Mouse (Mus musculus) 3134 (cell line): ENCODE measurements around the gene 1700006A11Rik.
"Not testable (repeated sequence)": the region's sequence is repeated elsewhere in the genome, so short reads cannot be mapped to it uniquely, and the experiment has no call there.

ENCODE experiments used
- DNase-seq: peaks from one replicate; pipeline ENCODE4 v3.0.0-alpha.2; 2011; ENCODE audit warnings: low spot score; ENCODE audit not compliant: insufficient read length; ENCODE audit errors: extremely low read depth

1700006A11Rik gene

GRCm38 (mm10) chr3:124425940-124426339 is at the start of gene 1700006A11Rik:
1700006A11Rik (minus strand) TSS chr3:124426040.
- no peak for DNase-seq

GRCm38 (mm10) chr3:124474291-124474690 is 48.5 kb upstream of the 1700006A11Rik start:
- DNase-seq: not testable (repeated sequence)

DNA sequence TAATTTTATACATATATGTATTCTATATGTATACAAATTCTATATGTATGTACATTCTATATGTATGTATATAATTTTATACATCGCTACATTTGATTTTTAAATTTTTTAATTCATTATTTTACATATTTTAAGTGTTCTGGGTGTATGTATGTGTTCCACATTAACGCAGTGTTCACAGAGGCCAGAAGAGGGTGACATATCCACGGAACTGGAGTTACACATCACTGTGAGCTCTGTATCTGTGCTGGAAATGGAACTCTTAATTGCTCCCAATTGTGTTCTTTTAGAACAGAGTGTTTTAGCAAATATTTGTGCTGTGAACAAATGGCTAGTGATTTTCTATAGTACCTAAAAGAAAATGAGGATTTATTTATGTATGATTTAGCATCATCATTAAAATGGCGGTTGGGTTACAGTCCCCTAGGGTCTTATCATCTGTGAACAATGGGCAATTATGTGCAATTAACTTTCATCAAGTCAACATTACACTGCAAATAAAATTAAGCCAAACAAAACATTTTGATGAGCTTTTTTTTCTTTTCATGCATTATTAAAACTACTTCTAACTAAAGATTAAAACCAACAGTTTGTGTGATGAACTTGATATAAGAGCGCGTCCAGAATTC is 40.4 kb upstream of the 1700006A11Rik start:
- no peak for DNase-seq

GRCm38 (mm10) chr3:124392201-124392600 is 33.6 kb downstream of the 1700006A11Rik start:
- DNase-seq: no peak

- no peak for DNase-seq
Measured at GRCm38 (mm10) chr3:124390101-124390500, 35.7 kb downstream of the 1700006A11Rik start.

GRCm38 (mm10) chr3:124389650-124390049 is 36.2 kb downstream of the 1700006A11Rik start:
- no peak for DNase-seq

- not testable (repeated sequence) for DNase-seq
Measured at GRCm38 (mm10) chr3:124385377-124385776, 40.5 kb downstream of the 1700006A11Rik start.

GRCm38 (mm10) chr3:124372031-124372430 is 53.8 kb downstream of the 1700006A11Rik start:
- DNase-seq: no peak

GRCm38 (mm10) chr3:124357533-124357932 is 68.3 kb downstream of the 1700006A11Rik start:
- no peak for DNase-seq
